Mouse (Mus musculus) heart, embryonic 16.5 days (tissue): ENCODE measurements at regions not wholly inside any gene's neighbourhood (a gene's known extent, or its start where the extent isn't known, plus 50 kb on each side); places are given as distances from the start of the nearest gene placed in this dataset.

Experiments
- ATAC-seq: fragments of 200-750 bp; cut with Nextera tagmentation; replicated peaks from 2 replicates; pipeline ENCODE4 v1.8.0; 2017; ENCODE audit warnings: moderate number of reproducible peaks; ENCODE audit not compliant: insufficient read depth, low FRiP score; ENCODE audit errors: extremely low read depth
- H3K27ac ChIP-seq: fragments of 300-500 bp; sonication (generic); 2 replicates; pipeline ENCODE4 v1.5.1; 2014; ENCODE audit warnings: mild to moderate bottlenecking, low read length, control low read depth, moderate library complexity
- H3K27me3 ChIP-seq: fragments of 300-500 bp; sonication (generic); 2 replicates; pipeline ENCODE4 v1.6.1; 2014; ENCODE audit warnings: low read length, mixed read lengths; ENCODE audit not compliant: control insufficient read depth, insufficient read depth
- H3K36me3 ChIP-seq: fragments of 300-500 bp; sonication (generic); 2 replicates; pipeline ENCODE4 v1.6.1; 2014; ENCODE audit not compliant: control insufficient read depth, insufficient read depth
- H3K4me1 ChIP-seq: fragments of 300-500 bp; sonication (generic); 2 replicates; pipeline ENCODE4 v1.6.1; 2014; ENCODE audit warnings: low read length, mixed read lengths; ENCODE audit not compliant: control insufficient read depth, insufficient read depth
- H3K4me2 ChIP-seq: fragments of 300-500 bp; sonication (generic); 2 replicates; pipeline ENCODE4 v1.6.1; 2014; ENCODE audit warnings: low read depth, mild to moderate bottlenecking, control low read depth, low read length
- H3K4me3 ChIP-seq: fragments of 300-500 bp; sonication (generic); 2 replicates; pipeline ENCODE4 v1.5.1; 2014; ENCODE audit warnings: mild to moderate bottlenecking, control low read depth, low read length
- H3K9ac ChIP-seq: fragments of 300-500 bp; sonication (generic); 2 replicates; pipeline ENCODE4 v1.6.1; 2014; ENCODE audit warnings: low read length, control low read depth
- H3K9me3 ChIP-seq: fragments of 300-500 bp; sonication (generic); replicated peaks from 2 replicates; pipeline ENCODE4 v1.6.1; 2016; ENCODE audit warnings: low read length; ENCODE audit not compliant: control insufficient read depth
- WGBS: fragments of 180-500 bp; shearing (Covaris S2); extraction: QIAGEN DNeasy Blood & Tissue Kit; methylation state at CpG from one replicate; pipeline ENCODE4 v1.1.7; 2014; 5-methylcytosine and 5-hydroxymethylcytosine counted together

DNA sequence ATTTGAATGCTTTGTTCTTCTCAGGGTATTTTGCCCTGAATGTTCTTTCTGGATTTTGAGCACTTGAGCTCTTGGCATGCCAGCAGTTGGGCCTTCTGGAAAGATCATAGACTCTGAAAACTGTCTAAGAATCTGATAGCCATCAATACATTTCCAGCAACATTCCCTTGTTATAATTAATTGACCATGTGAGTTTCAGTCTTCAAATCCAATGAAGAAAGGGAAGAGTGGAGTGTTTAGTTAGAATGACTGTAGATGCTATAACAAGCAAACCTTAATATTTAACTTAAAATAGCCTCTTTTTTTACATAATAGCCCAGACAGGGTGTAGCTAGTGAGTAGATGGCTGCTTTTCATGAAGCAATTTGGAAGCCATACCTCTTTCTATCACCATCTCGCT lies 1268.8 kb upstream of the A1bg start:
- Histone ChIP-seq H3K36me3 (no peaks in the 10 kb centered on the region), H3K27me3 (no peaks in the 10 kb centered on the region), H3K4me2 (no peak overlapping the region), H3K9me3 (no peaks in the 10 kb centered on the region), H3K9ac (no peak overlapping the region), H3K4me3 (no peak overlapping the region), H3K27ac (no peak overlapping the region), H3K4me1 (no peaks in the 10 kb centered on the region)
- WGBS, result 90% methylated on average over 1 of the region's 1 CpGs
- no peak for ATAC-seq

DNA sequence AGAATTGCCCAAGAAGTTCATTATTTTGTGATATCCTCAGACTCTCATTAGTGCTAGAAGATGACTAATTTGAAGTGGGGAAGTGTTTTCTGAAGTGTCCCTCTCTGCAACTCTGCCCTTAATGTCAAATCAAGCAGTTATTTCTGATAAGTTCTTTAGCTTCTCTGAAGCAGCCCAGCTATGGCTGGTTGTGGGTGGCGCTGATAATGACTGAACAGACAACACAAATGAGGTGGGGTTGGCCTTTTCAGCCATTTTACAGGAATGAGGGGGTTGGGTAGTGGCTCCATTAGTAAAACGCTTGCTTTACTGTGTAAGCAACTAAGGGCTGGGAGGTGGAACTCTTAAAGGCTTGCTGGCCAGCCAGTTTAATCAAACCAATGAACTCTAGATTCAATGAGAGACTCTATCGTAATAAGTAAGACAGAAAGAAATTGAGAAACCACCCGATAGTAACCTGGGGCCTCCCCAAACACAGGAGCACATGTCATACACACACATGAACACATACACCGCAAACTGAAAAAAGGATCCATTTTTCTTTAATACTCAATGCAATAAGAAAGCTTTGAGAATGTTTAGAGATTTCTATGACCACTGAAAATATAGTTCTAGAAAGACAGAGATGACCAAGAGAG lies 1268.3 kb upstream of the A1bg start:
- 90% methylated on average over 5 of the region's 5 CpGs for WGBS

DNA sequence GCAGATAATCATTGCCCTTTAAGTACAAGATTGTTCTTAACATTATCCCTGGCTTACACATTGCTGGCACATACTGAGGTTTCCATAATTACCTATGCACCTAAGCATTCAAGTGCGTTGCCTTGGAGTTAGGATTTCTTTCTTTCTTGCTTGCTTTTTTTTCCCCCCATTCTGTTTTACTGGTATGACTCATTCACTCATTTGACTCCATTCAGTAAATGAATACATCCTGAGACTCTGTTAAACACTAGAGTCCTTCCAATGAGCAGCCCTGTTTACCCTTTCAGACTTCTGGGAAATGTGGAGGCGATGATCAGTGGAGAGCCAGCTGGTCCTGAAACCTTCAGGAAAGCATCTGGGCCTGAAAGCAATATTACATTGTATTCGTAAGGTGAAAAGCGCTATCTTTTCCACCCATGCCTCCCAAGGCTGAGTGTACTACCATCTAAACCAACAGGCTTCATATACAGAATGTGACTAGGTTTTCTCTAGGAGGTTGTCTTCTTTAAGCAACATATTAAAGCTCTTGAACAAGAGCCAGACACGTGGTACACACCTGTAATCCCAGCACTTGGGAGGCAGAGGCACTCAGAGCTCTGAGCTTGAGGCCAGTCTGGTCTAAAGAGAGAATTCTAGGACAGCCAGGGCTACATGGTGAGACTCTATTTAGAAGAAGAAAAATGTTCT lies 1267.6 kb upstream of the A1bg start:
- ATAC-seq, result no peak
- Histone ChIP-seq H3K4me3 (no peak overlapping the region), H3K9ac (no peak overlapping the region), H3K27ac (no peak overlapping the region), H3K36me3 (no peaks in the 10 kb centered on the region), H3K9me3 (no peaks in the 10 kb centered on the region), H3K4me1 (no peaks in the 10 kb centered on the region), H3K4me2 (no peak overlapping the region), H3K27me3 (no peaks in the 10 kb centered on the region)
- WGBS, result 84% methylated on average over 5 of the region's 5 CpGs

More for the DNA sequence above, 1268.3 kb upstream of the A1bg start:
- H3K27me3 ChIP-seq, result no peaks in the 10 kb centered on the region
- no peak overlapping the region for H3K4me2 ChIP-seq
- no peak overlapping the region for H3K27ac ChIP-seq
- H3K4me1 ChIP-seq, result no peaks in the 10 kb centered on the region
- H3K9me3 ChIP-seq, result no peaks in the 10 kb centered on the region
- H3K9ac ChIP-seq, result no peak overlapping the region
- no peak overlapping the region for H3K4me3 ChIP-seq
- H3K36me3 ChIP-seq, result no peaks in the 10 kb centered on the region
- ATAC-seq, result no peak

DNA sequence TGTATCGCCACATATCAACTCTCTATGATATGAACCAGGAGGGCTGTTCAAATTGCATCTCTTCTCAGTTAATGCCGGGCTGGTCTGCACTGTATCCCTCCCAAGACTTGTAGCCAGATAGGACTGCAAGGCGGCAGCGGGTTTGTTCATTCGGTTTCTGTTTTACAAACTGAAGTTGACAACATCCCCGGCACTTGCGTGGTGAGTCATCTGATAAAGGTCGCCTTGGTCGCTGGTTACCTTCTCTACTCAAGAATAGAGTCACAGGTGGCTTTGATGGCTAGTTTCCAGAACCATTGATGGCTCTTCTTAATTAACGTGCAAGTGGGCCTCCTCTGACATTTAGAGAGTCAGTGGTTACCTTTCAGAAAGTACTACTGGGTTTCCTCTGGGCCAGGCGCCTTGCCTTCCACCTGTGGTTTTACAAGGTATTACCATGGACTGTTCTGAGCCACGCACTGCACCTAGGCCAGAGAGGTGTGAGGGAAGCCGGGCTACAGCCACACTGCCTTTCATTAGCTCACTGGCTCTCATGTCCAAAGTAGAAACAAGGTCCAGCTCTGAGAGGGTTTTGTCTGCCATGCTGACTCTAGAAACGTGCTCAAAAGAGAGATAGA lies 1266.9 kb upstream of the A1bg start:
- Histone ChIP-seq H3K9me3 (no peaks in the 10 kb centered on the region), H3K4me3 (no peak overlapping the region), H3K27me3 (no peaks in the 10 kb centered on the region), H3K4me1 (no peaks in the 10 kb centered on the region), H3K4me2 (no peak overlapping the region), H3K36me3 (no peaks in the 10 kb centered on the region), H3K9ac (no peak overlapping the region), H3K27ac (no peak overlapping the region)
- ATAC-seq, result no peak
- WGBS, result 87% methylated on average over 14 of the region's 14 CpGs

DNA sequence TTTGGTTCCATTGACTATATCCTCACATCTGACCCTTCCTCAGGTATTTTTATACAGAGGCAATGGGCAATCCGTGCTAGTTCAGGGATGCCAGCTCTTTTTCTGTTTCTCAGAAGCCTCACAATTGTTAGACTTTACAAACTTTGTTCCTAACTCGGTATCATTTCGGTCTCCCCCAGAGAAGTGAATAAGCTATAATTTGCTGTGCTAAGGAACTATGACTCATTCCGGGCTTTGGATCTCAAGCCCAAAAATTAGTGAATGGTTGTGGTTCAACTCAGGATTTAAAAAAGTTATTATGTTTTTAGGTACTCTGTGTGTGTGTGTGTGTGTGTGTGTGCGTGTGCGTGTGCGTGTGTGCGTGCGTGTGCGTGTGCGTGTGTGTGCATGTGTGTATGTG lies 1263.7 kb upstream of the A1bg start:
- H3K4me1 ChIP-seq, result no peaks in the 10 kb centered on the region
- H3K36me3 ChIP-seq, result 0 out of 2 replicates have a peak, but pooled peaks cover 2% of the 10 kb centered on the region
- H3K4me2 ChIP-seq, result no peak overlapping the region
- H3K9me3 ChIP-seq, result no peaks in the 10 kb centered on the region
- no peak overlapping the region for H3K27ac ChIP-seq
- no peak for ATAC-seq
- no peak overlapping the region for H3K9ac ChIP-seq
- H3K27me3 ChIP-seq, result no peaks in the 10 kb centered on the region
- no peak overlapping the region for H3K4me3 ChIP-seq
- WGBS, result 93% methylated on average over 11 of the region's 11 CpGs

DNA sequence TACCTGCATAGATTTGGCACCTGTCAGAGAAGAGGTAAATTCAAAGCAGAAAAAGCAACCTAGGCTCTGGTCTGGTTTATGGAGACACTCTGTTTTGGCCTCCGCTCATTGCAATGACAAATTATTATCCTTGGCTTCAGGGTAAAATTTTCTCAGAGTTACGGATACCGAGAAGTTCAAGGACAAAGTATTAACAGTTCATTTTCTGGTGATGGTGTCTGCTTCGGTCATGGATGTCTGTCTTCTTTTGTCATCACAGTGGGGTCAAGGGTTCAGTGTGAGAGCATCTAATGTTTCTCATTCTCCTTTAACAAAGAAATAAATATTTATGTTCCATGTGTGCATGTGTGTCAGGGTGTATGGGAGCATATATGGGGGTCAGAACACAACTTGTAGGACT lies 1261.0 kb upstream of the A1bg start:
- H3K36me3 ChIP-seq, result 0 out of 2 replicates have a peak, but pooled peaks cover 2% of the 10 kb centered on the region
- 92% methylated on average over 4 of the region's 4 CpGs for WGBS
- H3K9me3 ChIP-seq, result no peaks in the 10 kb centered on the region
- no peak overlapping the region for H3K9ac ChIP-seq
- peaks cover 4% of the 10 kb centered on the region; the same call in 1 of the 2 replicates for H3K4me1 ChIP-seq
- no peak for ATAC-seq
- no peaks in the 10 kb centered on the region for H3K27me3 ChIP-seq
- H3K4me2 ChIP-seq, result no peak overlapping the region
- H3K27ac ChIP-seq, result no peak overlapping the region
- no peak overlapping the region for H3K4me3 ChIP-seq

DNA sequence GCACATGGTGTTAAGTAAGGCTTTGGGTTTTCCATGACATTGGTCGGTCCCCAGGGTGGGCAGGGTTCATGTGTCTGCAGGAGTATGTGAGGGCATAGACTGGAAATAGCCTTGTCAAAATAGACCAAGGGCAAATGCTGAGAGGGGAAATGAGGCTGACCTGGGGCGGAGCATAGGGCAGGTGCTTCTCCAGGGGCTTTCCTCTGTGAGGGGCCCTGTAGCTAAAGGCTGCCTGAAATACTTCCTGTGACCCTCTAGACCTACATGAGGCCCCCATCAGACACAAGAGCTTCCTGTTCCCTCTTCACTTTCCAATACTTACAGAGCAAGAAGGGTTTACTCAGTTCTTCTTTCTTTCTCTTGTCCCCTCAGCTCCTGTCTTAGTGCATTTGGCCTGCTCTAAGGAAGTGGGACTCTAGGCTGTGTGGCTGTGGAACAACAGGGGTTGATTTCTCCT lies 1258.7 kb upstream of the A1bg start:
- H3K4me2 ChIP-seq, result no peak overlapping the region
- H3K9ac ChIP-seq, result no peak overlapping the region
- no peak; the same call in 1 of the 2 replicates for ATAC-seq
- H3K36me3 ChIP-seq, result 0 out of 2 replicates have a peak, but pooled peaks cover 2% of the 10 kb centered on the region
- 58% methylated on average over 2 of the region's 2 CpGs for WGBS
- peaks cover 7% of the 10 kb centered on the region; the same call in 1 of the 2 replicates for H3K4me1 ChIP-seq
- H3K27me3 ChIP-seq, result no peaks in the 10 kb centered on the region
- H3K9me3 ChIP-seq, result no peaks in the 10 kb centered on the region
- no peak overlapping the region for H3K27ac ChIP-seq
- no peak overlapping the region for H3K4me3 ChIP-seq

DNA sequence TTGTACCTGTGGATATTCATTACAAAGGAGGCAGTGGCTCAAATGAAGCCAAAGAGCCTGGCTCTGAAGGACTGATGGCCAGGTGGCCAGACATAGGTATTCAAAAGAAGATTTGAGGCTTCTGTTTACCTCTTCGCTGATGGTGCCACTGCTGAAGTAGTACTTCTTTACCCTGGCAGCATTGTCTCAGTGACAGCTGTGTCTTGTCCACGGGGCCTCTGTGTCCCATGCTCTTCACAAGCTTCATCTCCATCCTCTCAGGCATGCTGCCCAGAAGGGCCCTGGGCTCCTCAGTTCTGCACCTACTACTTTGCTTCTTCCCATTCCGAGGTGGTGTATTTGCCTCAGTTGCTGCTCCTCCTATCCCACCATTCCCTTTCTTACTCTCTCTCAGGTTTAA lies 1257.9 kb upstream of the A1bg start:
- Histone ChIP-seq H3K4me2 (no peak overlapping the region), H3K27ac (no peak overlapping the region), H3K27me3 (no peaks in the 10 kb centered on the region), H3K36me3 (0 out of 2 replicates have a peak, but pooled peaks cover 2% of the 10 kb centered on the region), H3K4me1 (peaks cover 7% of the 10 kb centered on the region; the same call in 1 of the 2 replicates), H3K9ac (no peak overlapping the region), H3K9me3 (no peaks in the 10 kb centered on the region), H3K4me3 (no peak overlapping the region)
- 74% methylated on average over 3 of the region's 3 CpGs for WGBS
- no peak for ATAC-seq

DNA sequence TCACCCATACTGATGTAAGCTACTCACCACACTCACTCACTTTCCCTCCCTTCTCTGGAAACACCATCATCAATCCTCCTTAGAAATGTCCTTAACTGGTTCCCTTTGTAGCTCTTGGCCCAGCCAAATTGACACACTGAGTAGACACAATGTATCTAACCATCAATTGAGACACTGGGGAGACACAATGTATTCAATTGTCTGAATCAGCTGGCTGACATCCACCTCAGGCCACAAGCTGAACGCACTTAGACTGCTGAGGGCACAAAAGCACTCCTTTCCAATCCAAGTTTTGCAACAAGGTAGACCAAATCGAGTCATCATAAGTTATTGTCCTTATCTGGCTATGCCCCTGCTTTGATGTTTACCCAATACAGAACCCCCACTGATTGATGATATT lies 1257.0 kb upstream of the A1bg start:
- no peak for ATAC-seq
- Histone ChIP-seq H3K36me3 (0 out of 2 replicates have a peak, but pooled peaks cover 2% of the 10 kb centered on the region), H3K27ac (no peak overlapping the region), H3K9me3 (no peaks in the 10 kb centered on the region), H3K4me2 (no peak overlapping the region), H3K4me1 (peaks cover 7% of the 10 kb centered on the region; the same call in 1 of the 2 replicates), H3K4me3 (no peak overlapping the region), H3K9ac (no peak overlapping the region), H3K27me3 (no peaks in the 10 kb centered on the region)
- 75% methylated on average over 2 of the region's 2 CpGs for WGBS
